Mouse (Mus musculus): ENCODE results near the gene Mtmr4. TPM values are rescaled to one million over a fixed set of nuclear protein-coding genes. Genes with fewer than 3 reads are reported as not detected.

The Mtmr4 gene
- polyA plus RNA-seq, 1 experiment from 2014 or later = 57.2 TPM

DNA sequence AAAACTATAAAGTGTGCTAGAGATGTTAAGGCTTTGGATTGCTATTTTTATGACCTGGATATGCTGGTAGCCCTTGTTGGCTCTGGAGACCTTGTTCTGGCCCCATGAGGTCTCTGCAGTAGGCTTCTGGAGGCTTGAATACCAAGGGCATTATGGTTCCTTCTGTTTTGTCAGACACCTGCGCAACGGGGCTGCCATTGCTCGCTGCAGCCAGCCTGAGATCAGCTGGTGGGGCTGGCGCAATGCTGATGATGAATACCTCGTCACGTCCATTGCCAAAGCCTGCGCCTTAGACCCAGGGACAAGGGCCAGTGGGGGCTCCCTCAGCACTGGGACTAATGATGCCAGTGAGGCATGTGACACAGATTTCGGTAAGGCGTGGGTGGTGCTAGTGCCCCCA lies 10.3 kb downstream of the Mtmr4 start:
- peaks cover 6% of the 10 kb centered on the region for H3K4me1 ChIP-seq
- WGBS = 95% methylated on average over 9 of the region's 9 CpGs
- no peak overlapping the region for H3K27ac ChIP-seq
- no peak overlapping the region for H3K9ac ChIP-seq
- no peaks in the 10 kb centered on the region for H3K27me3 ChIP-seq (replicated peaks)
- H3K4me3 ChIP-seq = no peak overlapping the region
- no peaks in the 10 kb centered on the region for H3K9me3 ChIP-seq
- H3K4me2 ChIP-seq = no peak overlapping the region
- H3K36me3 ChIP-seq (replicated peaks) = peaks cover 93% of the 10 kb centered on the region
- ATAC-seq (replicated peaks) = no peak

- 99% methylated on average over 2 of the region's 2 CpGs for WGBS
- Histone ChIP-seq H3K36me3 (replicated peaks) (peaks cover 93% of the 10 kb centered on the region), H3K4me2 (no peak overlapping the region), H3K27ac (no peak overlapping the region), H3K4me3 (no peak overlapping the region), H3K9me3 (no peaks in the 10 kb centered on the region), H3K27me3 (replicated peaks) (no peaks in the 10 kb centered on the region), H3K4me1 (no peaks in the 10 kb centered on the region), H3K9ac (no peak overlapping the region)
- ATAC-seq (replicated peaks) = no peak
These were observed 11.6 kb downstream of the Mtmr4 start for GRCm38 (mm10) chr11:87603571-87603970.

- Histone ChIP-seq H3K4me3 (no peak overlapping the region), H3K36me3 (replicated peaks) (peaks cover 90% of the 10 kb centered on the region), H3K4me2 (no peak overlapping the region), H3K4me1 (no peaks in the 10 kb centered on the region), H3K27me3 (replicated peaks) (no peaks in the 10 kb centered on the region), H3K9ac (no peak overlapping the region), H3K9me3 (no peaks in the 10 kb centered on the region), H3K27ac (no peak overlapping the region)
- WGBS = 91% methylated on average over 7 of the region's 7 CpGs
- ATAC-seq (replicated peaks) = no peak
These were observed 17.3 kb downstream of the Mtmr4 start for GRCm38 (mm10) chr11:87609264-87609663.

DNA sequence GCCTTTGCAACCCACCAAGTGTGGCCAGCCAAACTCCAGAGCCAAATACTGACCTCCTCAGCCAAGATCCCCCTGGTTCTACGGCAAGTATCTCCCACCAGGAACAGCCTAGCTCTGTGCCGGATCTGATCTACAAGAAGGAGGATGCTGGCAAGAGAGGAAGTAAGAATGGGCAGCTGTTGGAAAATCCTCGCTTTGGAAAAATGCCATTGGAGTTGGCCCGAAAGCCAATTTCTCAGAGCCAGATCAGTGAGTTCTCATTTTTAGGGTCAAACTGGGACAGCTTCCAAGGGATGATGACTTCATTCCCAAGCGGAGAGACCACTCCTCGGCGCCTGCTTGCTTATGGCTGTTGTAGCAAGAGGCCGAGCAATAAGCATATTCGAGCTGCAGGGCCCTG lies 19.6 kb downstream of the Mtmr4 start:
- H3K4me3 ChIP-seq = no peak overlapping the region
- H3K27me3 ChIP-seq (replicated peaks) = no peaks in the 10 kb centered on the region
- 90% methylated on average over 9 of the region's 9 CpGs for WGBS
- H3K9me3 ChIP-seq = no peaks in the 10 kb centered on the region
- H3K9ac ChIP-seq = no peak overlapping the region
- ATAC-seq (replicated peaks) = no peak
- no peak overlapping the region for H3K27ac ChIP-seq
- H3K36me3 ChIP-seq (replicated peaks) = peaks cover 87% of the 10 kb centered on the region
- H3K4me2 ChIP-seq = no peak overlapping the region
- H3K4me1 ChIP-seq = no peaks in the 10 kb centered on the region

DNA sequence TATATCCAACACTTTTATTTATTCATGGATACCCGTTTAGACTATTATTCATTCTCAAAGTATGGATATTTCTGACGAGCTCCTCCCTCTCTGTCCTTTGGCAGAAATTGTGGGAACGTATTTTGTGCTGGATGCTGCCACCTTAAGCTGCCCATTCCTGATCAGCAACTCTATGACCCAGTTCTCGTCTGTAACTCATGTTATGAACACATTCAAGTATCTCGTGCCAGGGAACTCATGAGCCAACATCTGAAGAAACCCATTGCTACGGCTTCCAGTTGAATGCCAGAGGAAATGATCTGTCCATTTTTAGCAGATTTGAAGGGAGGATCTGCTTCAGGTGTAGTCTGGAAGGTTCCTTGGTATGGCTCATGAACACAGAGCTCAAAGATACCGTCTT lies 22.0 kb downstream of the Mtmr4 start:
- 92% methylated on average over 7 of the region's 7 CpGs for WGBS
- no peak for ATAC-seq (replicated peaks)

DNA sequence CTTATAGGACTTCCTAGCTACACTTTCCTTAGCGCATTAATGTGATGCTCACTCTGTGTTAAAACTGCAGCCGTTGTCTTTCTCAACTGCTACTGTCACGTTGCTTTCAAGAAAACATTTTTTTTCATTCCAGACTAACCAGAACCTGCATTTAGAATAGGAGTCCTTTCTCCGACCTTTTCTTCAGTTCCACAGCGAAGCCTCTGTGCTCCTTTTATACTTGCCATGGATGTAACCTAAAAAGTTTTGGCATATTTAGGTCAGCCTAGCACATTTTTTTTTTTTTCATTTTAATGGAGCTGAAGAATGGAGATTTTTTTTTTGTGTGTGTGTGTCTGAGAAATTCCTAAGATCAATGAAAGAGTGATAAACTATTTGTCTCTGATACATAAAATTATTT lies 23.6 kb downstream of the Mtmr4 start:
- no peaks in the 10 kb centered on the region for H3K27me3 ChIP-seq (replicated peaks)
- H3K27ac ChIP-seq = no peak overlapping the region
- H3K4me2 ChIP-seq = no peak overlapping the region
- no peak overlapping the region for H3K4me3 ChIP-seq
- H3K9me3 ChIP-seq = no peaks in the 10 kb centered on the region
- ATAC-seq (replicated peaks) = no peak
- H3K36me3 ChIP-seq (replicated peaks) = peaks cover 74% of the 10 kb centered on the region
- H3K9ac ChIP-seq = no peak overlapping the region
- no peaks in the 10 kb centered on the region for H3K4me1 ChIP-seq
- 95% methylated on average over 5 of the region's 5 CpGs for WGBS

More for the DNA sequence above, 22.0 kb downstream of the Mtmr4 start:
- Histone ChIP-seq H3K27ac (no peak overlapping the region), H3K4me3 (no peak overlapping the region), H3K27me3 (replicated peaks) (no peaks in the 10 kb centered on the region), H3K36me3 (replicated peaks) (peaks cover 83% of the 10 kb centered on the region), H3K9me3 (no peaks in the 10 kb centered on the region), H3K4me1 (no peaks in the 10 kb centered on the region), H3K4me2 (no peak overlapping the region), H3K9ac (no peak overlapping the region)

GRCm38 (mm10) chr11:87615952-87616351 lies 24.0 kb downstream of the Mtmr4 start:
- H3K27me3 ChIP-seq (replicated peaks) = no peaks in the 10 kb centered on the region
- H3K36me3 ChIP-seq (replicated peaks) = peaks cover 70% of the 10 kb centered on the region
- H3K4me3 ChIP-seq = no peak overlapping the region
- no peak for ATAC-seq (replicated peaks)
- 99% methylated on average over 2 of the region's 2 CpGs for WGBS
- H3K4me1 ChIP-seq = no peaks in the 10 kb centered on the region
- H3K4me2 ChIP-seq = no peak overlapping the region
- H3K27ac ChIP-seq = no peak overlapping the region
- no peaks in the 10 kb centered on the region for H3K9me3 ChIP-seq
- H3K9ac ChIP-seq = no peak overlapping the region

DNA sequence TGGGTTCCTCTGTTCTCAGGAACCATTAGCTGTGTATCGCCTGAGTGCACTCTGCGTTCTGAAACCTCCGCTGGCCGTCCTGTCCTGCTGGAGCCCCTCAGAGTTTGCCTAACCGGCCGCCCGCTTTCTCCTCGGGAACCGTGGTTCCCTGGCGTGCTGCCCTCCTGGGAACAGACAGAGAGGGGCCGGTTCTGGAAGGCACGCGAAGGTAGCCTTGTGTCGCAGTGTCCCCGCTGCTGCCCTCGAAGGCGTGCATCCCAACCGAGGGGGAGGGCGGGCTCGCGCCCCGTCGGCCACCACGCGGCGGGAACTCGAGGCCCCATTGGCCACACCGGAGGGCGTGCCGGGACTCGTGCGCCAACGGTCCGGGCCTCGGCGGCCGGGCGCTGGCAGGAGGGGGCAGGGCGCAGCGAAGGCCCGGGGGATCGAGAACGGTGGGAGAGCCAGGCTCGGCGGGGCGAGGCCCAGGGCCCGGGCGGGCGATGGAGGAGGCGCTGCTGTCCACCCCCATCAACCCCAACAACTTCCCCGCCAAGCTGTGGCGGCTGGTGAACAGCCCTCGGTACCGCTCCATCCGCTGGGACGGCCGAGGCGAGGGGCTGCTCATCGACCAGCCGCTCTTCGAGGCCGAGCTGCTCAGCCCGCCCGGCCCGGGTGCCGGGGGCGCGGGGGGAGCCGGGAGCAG lies 25.0 kb downstream of the Mtmr4 start, which contains the start of gene Hsf5:
Hsf5 (plus strand) TSS at position 375 of the 685 bp plus-strand sequence.
- Histone ChIP-seq H3K4me2 (no peak within 1 kb of the TSS), H3K9me3 (no peaks in the 10 kb centered on the region), H3K4me3 (no peak within 1 kb of the TSS), H3K36me3 (replicated peaks) (peaks cover 60% of the 10 kb centered on the region), H3K27me3 (replicated peaks) (no peaks in the 10 kb centered on the region), H3K9ac (no peak within 1 kb of the TSS), H3K4me1 (no peaks in the 10 kb centered on the region), H3K27ac (no peak within 1 kb of the TSS)
- 90% methylated on average over 63 of the region's 69 CpGs for WGBS
- no peak for ATAC-seq (replicated peaks)

DNA sequence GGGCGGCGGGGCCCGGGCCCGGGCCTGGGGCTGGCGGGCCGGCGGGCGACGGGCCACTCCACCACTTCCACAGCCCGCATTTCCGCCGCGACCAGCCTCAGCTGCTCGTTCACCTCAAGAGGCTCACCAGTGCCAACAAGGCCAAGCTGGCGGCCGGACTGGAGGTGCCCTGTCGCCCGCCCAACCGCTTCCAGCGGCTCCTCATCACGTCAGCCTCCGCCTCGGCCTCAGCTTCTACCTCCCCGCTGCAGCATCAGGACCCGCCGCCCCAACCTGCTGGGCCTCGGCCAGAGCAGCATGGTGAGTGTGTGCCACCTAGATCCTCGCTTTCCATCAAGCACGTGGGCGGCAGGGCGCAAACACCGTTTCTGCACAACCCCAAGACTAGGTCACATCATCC lies 25.6 kb downstream of the Mtmr4 start:
- no peaks in the 10 kb centered on the region for H3K4me1 ChIP-seq
- H3K27ac ChIP-seq = no peak overlapping the region
- 94% methylated on average over 32 of the region's 32 CpGs for WGBS
- no peaks in the 10 kb centered on the region for H3K9me3 ChIP-seq
- no peaks in the 10 kb centered on the region for H3K27me3 ChIP-seq (replicated peaks)
- no peak for ATAC-seq (replicated peaks)
- no peak overlapping the region for H3K4me2 ChIP-seq
- no peak overlapping the region for H3K4me3 ChIP-seq
- H3K36me3 ChIP-seq (replicated peaks) = peaks cover 53% of the 10 kb centered on the region
- H3K9ac ChIP-seq = no peak overlapping the region

DNA sequence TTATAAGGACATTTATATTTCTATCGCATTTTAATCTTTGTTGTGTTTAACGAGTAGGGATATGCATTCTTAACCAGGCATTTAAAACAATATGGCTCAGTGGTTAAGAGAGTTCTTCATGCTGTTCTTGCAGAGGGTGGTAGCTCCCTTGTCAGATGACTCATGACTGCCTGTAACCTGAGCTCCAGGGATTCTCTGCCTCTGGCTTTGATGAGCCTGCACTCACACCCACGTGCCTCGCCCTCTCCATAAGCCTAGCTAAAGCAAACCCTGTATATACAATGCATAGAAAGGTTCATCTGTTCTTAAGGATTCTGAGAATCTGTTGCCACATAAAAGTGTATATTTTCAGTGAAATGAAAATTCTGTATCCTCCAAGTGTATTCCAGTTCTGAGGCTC lies 31.2 kb downstream of the Mtmr4 start:
- WGBS = 85% methylated on average over 4 of the region's 4 CpGs
- no peak overlapping the region for H3K9ac ChIP-seq
- no peaks in the 10 kb centered on the region for H3K27me3 ChIP-seq (replicated peaks)
- H3K36me3 ChIP-seq (replicated peaks) = peaks cover 20% of the 10 kb centered on the region
- no peak overlapping the region for H3K4me2 ChIP-seq
- no peaks in the 10 kb centered on the region for H3K4me1 ChIP-seq
- H3K27ac ChIP-seq = no peak overlapping the region
- H3K9me3 ChIP-seq = no peaks in the 10 kb centered on the region
- H3K4me3 ChIP-seq = no peak overlapping the region
- ATAC-seq (replicated peaks) = no peak

DNA sequence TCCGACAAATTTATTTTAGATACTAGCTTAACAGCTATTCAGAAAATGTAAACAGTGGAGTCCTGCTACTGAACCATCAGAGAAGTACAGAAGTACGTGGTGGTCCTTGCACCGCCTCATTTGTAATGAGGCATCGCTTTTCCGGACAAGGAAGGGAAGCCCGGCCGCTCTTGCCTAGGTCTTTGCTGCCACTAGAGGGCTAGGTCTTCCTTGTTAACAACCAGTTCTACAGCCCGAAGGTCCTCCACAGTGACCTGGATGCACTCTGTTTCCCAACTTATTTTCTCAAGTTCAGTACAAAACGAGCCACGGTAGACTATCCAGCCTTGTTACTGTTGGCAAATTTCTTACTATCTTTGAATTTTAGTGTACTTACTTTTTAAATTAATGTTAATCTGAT lies 37.9 kb downstream of the Mtmr4 start:
- H3K4me2 ChIP-seq = no peak overlapping the region
- no peaks in the 10 kb centered on the region for H3K9me3 ChIP-seq
- no peak overlapping the region for H3K9ac ChIP-seq
- 33% methylated on average over 10 of the region's 10 CpGs for WGBS
- H3K36me3 ChIP-seq (replicated peaks) = no peaks in the 10 kb centered on the region
- no peaks in the 10 kb centered on the region for H3K27me3 ChIP-seq (replicated peaks)
- no peak overlapping the region for H3K4me3 ChIP-seq
- ATAC-seq (replicated peaks) = no peak
- no peak overlapping the region for H3K27ac ChIP-seq
- no peaks in the 10 kb centered on the region for H3K4me1 ChIP-seq

- H3K9ac ChIP-seq = peak overlapping the region; percentile 36
- peak overlapping the region; percentile 33 for H3K4me3 ChIP-seq
- no peaks in the 10 kb centered on the region; the same call in 1 of the 2 replicates for H3K36me3 ChIP-seq (replicated peaks)
- H3K27me3 ChIP-seq (replicated peaks) = no peaks in the 10 kb centered on the region
- 8% methylated on average over 2 of the region's 2 CpGs for WGBS
- peaks cover 8% of the 10 kb centered on the region for H3K4me1 ChIP-seq
- H3K4me2 ChIP-seq = peak overlapping the region; percentile 59
- no peak for ATAC-seq (replicated peaks)
- H3K27ac ChIP-seq = peak overlapping the region; percentile 28; the same call in 1 of the 2 replicates
- no peaks in the 10 kb centered on the region for H3K9me3 ChIP-seq
These were observed 46.8 kb downstream of the Mtmr4 start for GRCm38 (mm10) chr11:87638793-87639192.

GRCm38 (mm10) chr11:87639206-87639605 lies 47.2 kb downstream of the Mtmr4 start:
- peak overlapping the region; percentile 36 for H3K9ac ChIP-seq
- no peaks in the 10 kb centered on the region for H3K9me3 ChIP-seq
- 0 out of 2 replicates have a peak, but pooled peaks have one; percentile 37 for ATAC-seq (replicated peaks)
- peaks cover 8% of the 10 kb centered on the region for H3K4me1 ChIP-seq
- H3K27me3 ChIP-seq (replicated peaks) = no peaks in the 10 kb centered on the region
- H3K27ac ChIP-seq = peak overlapping the region; percentile 28; the same call in 1 of the 2 replicates
- peak overlapping the region; percentile 33 for H3K4me3 ChIP-seq
- no peaks in the 10 kb centered on the region; the same call in 1 of the 2 replicates for H3K36me3 ChIP-seq (replicated peaks)
- H3K4me2 ChIP-seq = peak overlapping the region; percentile 59
- WGBS = under 1% methylated on average over 29 of the region's 29 CpGs

Data from midbrain, embryonic 15.5 days (tissue).